Mouse (Mus musculus): ENCODE measurements at regions not wholly inside any gene's neighbourhood (a gene's known extent, or its start where the extent isn't known, plus 50 kb on each side); places are given as distances from the start of the nearest gene placed in this dataset.

GRCm38 (mm10) chr12:15584721-15585120, 232.0 kb downstream of the Trib2 start:
- TF ChIP-seq CTCF (IDR thresholded peaks at IDR 0.05; ENCODE audit: extremely low read depth, insufficient read depth, insufficient read length, insufficient replicate concordance): no peak
- TF ChIP-seq POLR2A (IDR thresholded peaks at IDR 0.05; ENCODE audit: low read depth, low read length): no peak
